10 mouse cellular contexts compared by ENCODE assay signal in genomic region chr15:6988187-6988586, GRCm38 (mm10).
DNase-seq lines count a peak whose midpoint lies in the region; ATAC-seq and TF ChIP-seq lines count a peak whose summit lies in the region.
"Had no signal": no experiment of that assay in that cellular context is flagged by ENCODE, and none has a peak within 500 bp of the region (broad histone marks: within the 10 kb centered on the region; RNA-seq: fewer than 3 reads in every experiment).

No protein-coding gene starts in this region.

- H3K36me3 ChIP-seq in thymus, adult 2 months (ENCODE audit: control insufficient read depth, insufficient read depth, low read length), result no peaks in the 10 kb centered on the region
- H3K36me3 ChIP-seq in kidney, embryonic 14.5 days (ENCODE audit: control insufficient read depth, insufficient read depth, low read length), result no peaks in the 10 kb centered on the region
- H3K36me3 ChIP-seq: embryonic facial prominence, embryonic 15.5 days had no signal

- peak overlapping the region; percentile 34; the same call in 1 of the 2 replicates for H3K27ac ChIP-seq in thymus, adult 2 months (ENCODE audit: control insufficient read depth, insufficient read depth, low read length)
- no peak overlapping the region for H3K27ac ChIP-seq in kidney, embryonic 14.5 days (ENCODE audit: low read depth, low read length)
- H3K27ac ChIP-seq: embryonic facial prominence, embryonic 15.5 days had no signal

- no peaks in the 10 kb centered on the region for H3K27me3 ChIP-seq in thymus, adult 2 months (ENCODE audit: control insufficient read depth, insufficient read depth, low read length)
- no peaks in the 10 kb centered on the region for H3K27me3 ChIP-seq in kidney, embryonic 14.5 days (ENCODE audit: control insufficient read depth, insufficient read depth, low read length)
- H3K27me3 ChIP-seq: embryonic facial prominence, embryonic 15.5 days had no signal

- no peaks in the 10 kb centered on the region for H3K4me1 ChIP-seq in thymus, adult 2 months (replicated peaks; ENCODE audit: control insufficient read depth, insufficient read depth, low read length)
- H3K4me1 ChIP-seq in kidney, embryonic 14.5 days (ENCODE audit: control insufficient read depth, insufficient read depth, low read length), result peaks cover 4% of the 10 kb centered on the region; the same call in 1 of the 2 replicates
- H3K4me1 ChIP-seq: embryonic facial prominence, embryonic 15.5 days had no signal

- H3K4me2 ChIP-seq in kidney, embryonic 14.5 days (replicated peaks; ENCODE audit: low read depth, low read length), result no peak overlapping the region
- H3K4me2 ChIP-seq: embryonic facial prominence, embryonic 15.5 days had no signal

- no peak for TF ChIP-seq CTCF in thymus, adult 2 months (IDR thresholded peaks at IDR 0.05; ENCODE audit: borderline replicate concordance, control insufficient read depth, extremely low read depth, insufficient read depth, low read length, poor library complexity)

- no peak overlapping the region for H3K4me3 ChIP-seq in thymus, adult 2 months (ENCODE audit: control insufficient read depth, insufficient read depth, low read length)
- no peak overlapping the region for H3K4me3 ChIP-seq in kidney, embryonic 14.5 days (ENCODE audit: low read length)
- H3K4me3 ChIP-seq: embryonic facial prominence, embryonic 15.5 days had no signal

- H3K9me3 ChIP-seq in kidney, embryonic 14.5 days (ENCODE audit: control insufficient read depth, low read length), result no peaks in the 10 kb centered on the region
- H3K9me3 ChIP-seq: embryonic facial prominence, embryonic 15.5 days had no signal

- ATAC-seq in kidney, embryonic 14.5 days (ENCODE audit: low FRiP score, low TSS enrichment), result no peak

- H3K9ac ChIP-seq in kidney, embryonic 14.5 days (ENCODE audit: low read depth, low read length), result no peak overlapping the region
- H3K9ac ChIP-seq: embryonic facial prominence, embryonic 15.5 days had no signal

- WGBS in thymus, adult 2 months, result 83% methylated on average over 3 of the region's 3 CpGs
- WGBS in kidney, embryonic 14.5 days, result 71% methylated on average over 3 of the region's 3 CpGs

- peak; percentile 22 for DNase-seq in adrenal gland, postnatal 10 days
- DNase-seq in adrenal gland, adult (ENCODE audit: inconsistent age in 2 of 2, low spot score in 1 of 2), result no peak
- DNase-seq in thymus, adult 2 months, result no peak
- DNase-seq in thymus, postnatal 10 days (ENCODE audit: low spot score in 2 of 2), result no peak
- DNase-seq in layer of hippocampus, postnatal 25 days (ENCODE audit: extremely low spot score in 1 of 2, low spot score in 1 of 2), result peak; percentile 15 to 29
- peak; percentile 45 for DNase-seq in telencephalon, adult 2 months (ENCODE audit: low read depth, low spot score)
- DNase-seq in thymus, postnatal 14 days, result no peak
- DNase-seq: kidney, postnatal 4 days had no signal

- no peak for TF ChIP-seq POLR2A in thymus, adult 2 months (IDR thresholded peaks at IDR 0.05; ENCODE audit: control insufficient read depth, extremely low read depth, insufficient read depth, low read length, poor library complexity)

Comparison
In these comparisons a context has a peak if more than half of its experiments do, and no peak if none do; other contexts are left out.
1. DNase-seq: peak in adrenal gland, postnatal 10 days (single experiment), layer of hippocampus, postnatal 25 days (2 of 2) and telencephalon, adult 2 months (single experiment); none in adrenal gland, adult (0 of 2), thymus, adult 2 months (single experiment), thymus, postnatal 10 days (0 of 2) and thymus, postnatal 14 days (single experiment).